Mouse (Mus musculus) stomach, postnatal 0 days (tissue): ENCODE measurements around the gene Cbarp. TPM values are rescaled to one million over a fixed set of nuclear protein-coding genes. Genes with fewer than 3 reads are reported as not detected.

Source experiments
- ATAC-seq: fragments of 200-750 bp; cut with Nextera tagmentation; 2 replicates; pipeline ENCODE4 v1.8.0; 2017; ENCODE audit not compliant: low FRiP score, low TSS enrichment
- DNase-seq: peaks from one replicate; pipeline ENCODE4 v3.0.0-alpha.2; 2016; ENCODE audit warnings: low spot score
- H3K27ac ChIP-seq: fragments of 300-500 bp; sonication (generic); replicated peaks from 2 replicates; pipeline ENCODE4 v1.5.1; 2014; ENCODE audit warnings: mild to moderate bottlenecking, control low read depth
- H3K27me3 ChIP-seq: fragments of 300-500 bp; sonication (generic); 2 replicates; pipeline ENCODE4 v1.6.1; 2014; ENCODE audit warnings: low read length; ENCODE audit not compliant: control insufficient read depth, insufficient read depth
- H3K36me3 ChIP-seq: fragments of 300-500 bp; sonication (generic); 2 replicates; pipeline ENCODE4 v1.6.1; 2014; ENCODE audit warnings: low read length, mixed read lengths; ENCODE audit not compliant: control insufficient read depth, insufficient read depth
- H3K4me1 ChIP-seq: fragments of 300-500 bp; sonication (generic); replicated peaks from 2 replicates; pipeline ENCODE4 v1.6.1; 2014; ENCODE audit warnings: antibody characterized with exemption; ENCODE audit not compliant: control insufficient read depth, insufficient read depth
- H3K4me2 ChIP-seq: fragments of 300-500 bp; sonication (generic); replicated peaks from 2 replicates; pipeline ENCODE4 v1.6.1; 2014; ENCODE audit warnings: low read depth, mild to moderate bottlenecking, control low read depth, moderate library complexity
- H3K4me3 ChIP-seq: fragments of 300-500 bp; sonication (generic); 2 replicates; pipeline ENCODE4 v1.5.1; 2014; ENCODE audit warnings: low read depth, low read length, control low read depth
- H3K9ac ChIP-seq: fragments of 300-500 bp; sonication (generic); 2 replicates; pipeline ENCODE4 v1.6.1; 2014; ENCODE audit warnings: mild to moderate bottlenecking, low read length, control low read depth, mixed read lengths
- H3K9me3 ChIP-seq: fragments of 300-500 bp; sonication (generic); 2 replicates; pipeline ENCODE4 v1.6.1; 2016; ENCODE audit warnings: low read length; ENCODE audit not compliant: control insufficient read depth
- CTCF ChIP-seq: IDR thresholded peaks from 2 replicates; pipeline ENCODE4 v1.5.1; 2016; ENCODE audit warnings: antibody characterized with exemption, low read depth, mild to moderate bottlenecking, moderate library complexity
- EP300 ChIP-seq: optimal IDR thresholded peaks from 2 replicates; pipeline ENCODE3; 2016; ENCODE audit warnings: antibody characterized with exemption
- WGBS: fragments of 180-500 bp; shearing (Covaris S2); extraction: QIAGEN DNeasy Blood & Tissue Kit; methylation state at CpG from one replicate; pipeline ENCODE4 v1.1.7; 2014; 5-methylcytosine and 5-hydroxymethylcytosine counted together
- polyA plus RNA-seq: library from polyadenylated mRNA; unstranded; fragments of >200 nt; fragmentation: Nextera tagmentation; extraction: Ambion mirVana; gene quantifications from 2 replicates; pipeline ENCODE4 v1.2.1, GENCODE M21; 2015

Gene Cbarp
- polyA plus RNA-seq, 1 experiment from 2014 or later: 4.2 TPM

DNA sequence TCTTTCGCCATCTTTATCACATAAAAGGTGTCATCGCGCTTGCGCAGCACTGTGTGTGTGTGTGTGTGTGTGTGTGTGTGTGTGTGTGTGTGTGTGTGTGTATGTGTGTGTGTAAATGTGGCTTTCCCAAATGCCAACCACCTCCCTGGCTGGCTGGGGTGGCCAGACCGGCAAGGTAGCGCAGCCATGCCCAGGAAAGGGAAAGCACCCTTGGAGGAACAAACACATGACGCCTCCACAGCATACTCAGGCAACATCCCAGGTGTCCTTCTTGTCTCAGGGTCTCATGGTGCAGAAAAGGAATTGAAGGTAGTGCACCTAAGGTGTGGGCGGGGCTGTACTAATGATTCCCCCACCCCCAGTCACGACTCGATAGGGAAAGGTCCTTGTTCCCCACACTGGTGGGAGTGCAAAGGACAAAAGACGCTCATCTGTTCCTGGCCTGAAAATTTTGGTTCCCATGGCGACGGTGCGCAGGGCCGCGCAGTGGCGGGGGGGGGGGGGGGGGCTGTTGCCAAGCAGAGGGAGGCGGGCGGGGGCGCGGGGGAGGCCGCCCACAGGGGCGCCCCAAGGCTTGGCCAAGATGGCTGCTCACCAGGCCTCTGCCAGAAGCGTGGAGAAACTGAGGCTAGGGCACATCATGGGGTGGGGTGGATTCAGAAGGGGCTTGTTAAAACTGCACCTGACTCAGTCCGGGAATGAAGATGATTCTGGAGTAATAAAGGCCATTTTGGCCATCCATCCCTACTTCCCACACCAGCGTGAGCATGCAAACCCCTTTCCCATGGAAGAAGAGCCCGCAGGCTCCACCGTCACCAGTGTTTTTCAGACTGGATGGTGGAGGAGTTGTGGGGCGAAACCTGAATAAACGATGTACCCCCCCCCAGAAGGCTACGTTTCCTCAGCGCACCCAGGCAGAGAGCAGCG lies 2.7 kb downstream of the Cbarp start:
- no peaks in the 10 kb centered on the region for H3K27me3 ChIP-seq
- peak overlapping the region; percentile 58 for H3K4me3 ChIP-seq
- no peaks in the 10 kb centered on the region for H3K9me3 ChIP-seq
- H3K4me1 ChIP-seq: peaks cover 5% of the 10 kb centered on the region; the same call in 1 of the 2 replicates
- peak overlapping the region; percentile 76 for H3K27ac ChIP-seq
- H3K9ac ChIP-seq: peak overlapping the region; percentile 68; the same call in 1 of the 2 replicates
- DNase-seq (peak; percentile 65), ATAC-seq (no peak)
- 5% methylated on average over 22 of the region's 33 CpGs for WGBS
- peak overlapping the region; percentile 96 for H3K4me2 ChIP-seq
- no peak for TF ChIP-seq EP300
- TF ChIP-seq CTCF: no peak
- no peaks in the 10 kb centered on the region for H3K36me3 ChIP-seq

DNA sequence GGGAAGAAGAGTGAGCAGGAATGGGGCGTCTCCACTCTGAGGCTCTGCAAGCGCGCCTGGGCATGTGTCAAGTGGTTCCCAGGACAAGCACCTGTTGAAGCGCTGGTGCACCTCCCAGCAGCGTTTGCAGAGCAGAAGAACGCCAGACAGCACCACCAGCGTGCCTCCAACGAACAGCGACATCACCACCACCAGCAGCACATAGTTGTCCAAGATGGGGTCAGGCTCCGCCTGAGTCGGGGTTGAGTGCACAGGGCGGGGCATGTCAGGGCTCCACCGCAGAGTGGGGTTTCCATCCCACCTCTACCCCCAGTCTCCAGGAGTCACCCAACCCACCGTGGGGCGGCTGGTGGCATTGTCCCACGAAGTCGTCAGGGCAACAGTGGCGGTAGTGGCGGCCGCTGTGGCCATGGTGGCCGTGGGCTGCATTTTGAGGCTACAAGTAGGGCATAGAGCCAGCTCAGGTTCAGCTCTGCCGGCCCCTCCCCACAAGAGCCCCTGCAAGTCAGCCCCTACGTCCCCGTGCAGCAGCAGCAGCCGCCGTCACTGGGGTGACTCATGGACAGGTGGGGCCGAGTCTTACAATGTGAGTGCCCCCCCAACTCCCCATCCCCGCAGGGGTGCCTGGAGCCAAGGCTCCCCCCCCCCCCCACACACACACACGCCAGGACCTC lies 3.5 kb downstream of the Cbarp start:
- ATAC-seq: no peak

DNA sequence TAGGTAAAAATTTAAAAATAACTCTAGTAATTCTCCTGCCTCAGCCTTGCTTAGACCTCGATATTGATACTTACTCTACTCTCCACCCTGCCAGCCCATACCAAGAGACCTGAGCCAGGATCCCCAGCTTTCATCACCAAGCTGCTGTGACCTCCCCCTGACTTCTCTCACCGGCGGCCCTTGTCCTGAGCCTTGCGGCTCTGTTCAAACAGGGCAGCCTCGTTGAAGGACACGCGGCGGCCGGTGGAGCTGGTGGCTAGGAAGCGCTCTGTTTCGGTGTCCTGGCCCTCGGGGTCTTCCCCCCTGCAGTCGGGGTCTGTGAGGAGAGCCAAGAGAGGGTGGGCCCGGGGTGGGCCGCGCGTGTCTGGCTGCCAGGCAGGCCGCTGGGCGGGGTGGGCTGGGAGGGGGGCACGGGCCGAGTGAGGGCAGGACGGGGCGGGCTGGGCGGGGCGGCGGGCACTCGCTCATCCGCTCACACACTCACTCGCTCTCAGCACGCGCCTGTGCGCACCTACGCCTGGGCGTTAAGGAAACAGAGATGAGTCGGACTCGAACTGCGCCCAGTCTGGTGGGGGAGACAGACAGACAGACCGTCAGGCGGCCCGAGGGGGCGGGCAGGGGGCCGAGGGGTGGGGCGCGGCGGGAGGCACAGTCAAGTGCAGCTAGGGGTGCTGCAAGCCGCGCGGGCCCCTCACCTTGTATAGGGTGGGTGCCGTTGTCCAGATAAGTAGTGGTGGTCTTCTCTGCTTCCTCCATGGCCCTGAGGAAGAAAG lies 4.3 kb downstream of the Cbarp start:
- Histone ChIP-seq H3K9me3 (no peaks in the 10 kb centered on the region), H3K9ac (no peak overlapping the region), H3K27me3 (no peaks in the 10 kb centered on the region), H3K36me3 (peaks cover 7% of the 10 kb centered on the region; the same call in 1 of the 2 replicates), H3K27ac (no peak overlapping the region), H3K4me3 (0 out of 2 replicates have a peak overlapping the region, but pooled peaks have one; percentile 0), H3K4me2 (peak overlapping the region; percentile 96), H3K4me1 (0 out of 2 replicates have a peak, but pooled peaks cover 2% of the 10 kb centered on the region)
- DNase-seq (peak; percentile 35), ATAC-seq (no peak)
- no peak for TF ChIP-seq CTCF
- no peak for TF ChIP-seq EP300
- WGBS: 25% methylated on average over 37 of the region's 49 CpGs

More for the DNA sequence above, 3.5 kb downstream of the Cbarp start:
- Histone ChIP-seq H3K4me2 (peak overlapping the region; percentile 96), H3K9me3 (no peaks in the 10 kb centered on the region), H3K4me1 (0 out of 2 replicates have a peak, but pooled peaks cover 2% of the 10 kb centered on the region), H3K27me3 (no peaks in the 10 kb centered on the region), H3K4me3 (peak overlapping the region; percentile 0; the same call in 1 of the 2 replicates), H3K9ac (no peak overlapping the region), H3K27ac (peak overlapping the region; percentile 2; the same call in 1 of the 2 replicates), H3K36me3 (peaks cover 2% of the 10 kb centered on the region; the same call in 1 of the 2 replicates)
- DNase-seq: peak; percentile 71
- 14% methylated on average over 28 of the region's 29 CpGs for WGBS
- TF ChIP-seq CTCF (no peak), EP300 (no peak)

DNA sequence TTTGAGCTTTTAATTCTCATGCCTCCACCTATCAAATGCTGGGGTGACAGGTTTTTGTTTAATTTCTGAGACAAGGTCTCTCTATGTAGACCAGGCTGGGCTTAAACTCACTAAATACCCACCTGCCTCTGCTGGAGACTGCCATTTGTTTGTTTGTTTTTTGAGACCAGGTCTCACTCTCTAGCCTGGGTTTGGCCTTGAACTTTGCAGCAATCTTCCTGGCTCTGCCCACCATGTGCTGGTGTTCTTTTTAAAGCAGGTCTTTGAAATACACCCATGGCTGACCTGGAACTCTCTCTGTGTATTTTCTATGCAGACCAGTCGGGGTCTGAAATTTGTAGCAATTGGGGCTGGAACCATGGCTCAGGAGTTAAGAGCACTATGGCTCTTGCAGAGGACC lies 5.0 kb downstream of the Cbarp start:
- Histone ChIP-seq H3K9ac (no peak overlapping the region), H3K4me1 (no peaks in the 10 kb centered on the region), H3K36me3 (peaks cover 14% of the 10 kb centered on the region; the same call in 1 of the 2 replicates), H3K4me3 (no peak overlapping the region), H3K27ac (no peak overlapping the region), H3K4me2 (no peak overlapping the region), H3K27me3 (no peaks in the 10 kb centered on the region), H3K9me3 (no peaks in the 10 kb centered on the region)
- no peak for TF ChIP-seq EP300
- no peak for TF ChIP-seq CTCF
- no peak for DNase-seq
- WGBS: 83% methylated on average over 1 of the region's 1 CpGs
- ATAC-seq: no peak

DNA sequence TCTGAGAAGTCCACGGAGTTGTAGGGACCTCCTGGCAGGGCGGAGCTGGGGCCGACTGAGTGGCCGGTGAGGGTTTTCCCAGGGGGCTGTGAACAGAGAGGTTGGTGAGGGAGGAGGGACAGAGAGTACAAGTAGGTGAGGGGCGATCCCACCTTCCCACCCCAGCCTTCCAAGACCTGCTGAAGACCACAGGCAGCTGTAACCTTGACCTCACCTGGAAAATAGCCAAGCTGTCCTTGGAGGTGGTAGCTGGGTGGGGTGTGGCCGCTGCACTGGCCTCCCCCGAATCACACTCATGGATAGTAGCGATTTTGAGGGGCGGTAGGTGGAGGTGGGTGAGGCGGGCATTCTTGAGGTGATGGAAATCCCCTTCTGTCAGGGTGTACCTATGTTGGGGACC lies 5.5 kb downstream of the Cbarp start:
- ATAC-seq: no peak
- Histone ChIP-seq H3K4me1 (no peaks in the 10 kb centered on the region), H3K27me3 (no peaks in the 10 kb centered on the region), H3K4me2 (no peak overlapping the region), H3K9me3 (no peaks in the 10 kb centered on the region), H3K27ac (no peak overlapping the region), H3K9ac (no peak overlapping the region), H3K4me3 (no peak overlapping the region), H3K36me3 (peaks cover 15% of the 10 kb centered on the region)
- DNase-seq: no peak
- TF ChIP-seq EP300 (no peak), CTCF (no peak)
- WGBS: 70% methylated on average over 10 of the region's 10 CpGs
